Mouse (Mus musculus) MEL (cell line): ENCODE results near the gene Ccr4.

Source experiments
- MAX ChIP-seq: IDR thresholded peaks from 2 replicates; pipeline ENCODE4 v1.6.1; 2011; ENCODE audit warnings: low read length, improper control_type of control experiment
- SIN3A ChIP-seq: IDR thresholded peaks from 2 replicates; pipeline ENCODE4 v1.6.1; 2012; ENCODE audit warnings: low read length, improper control_type of control experiment, inconsistent platforms

- TF ChIP-seq MAX (no peak), SIN3A (no peak)
Observed at GRCm38 (mm10) chr9:114553828-114554227, 49.1 kb upstream of the Ccr4 start.
